Mouse (Mus musculus): ENCODE measurements around the gene Pbx1.
A peak's percentile ranks its signal among the peaks of the same experiment; 100 is the strongest.

The Pbx1 gene

DNA sequence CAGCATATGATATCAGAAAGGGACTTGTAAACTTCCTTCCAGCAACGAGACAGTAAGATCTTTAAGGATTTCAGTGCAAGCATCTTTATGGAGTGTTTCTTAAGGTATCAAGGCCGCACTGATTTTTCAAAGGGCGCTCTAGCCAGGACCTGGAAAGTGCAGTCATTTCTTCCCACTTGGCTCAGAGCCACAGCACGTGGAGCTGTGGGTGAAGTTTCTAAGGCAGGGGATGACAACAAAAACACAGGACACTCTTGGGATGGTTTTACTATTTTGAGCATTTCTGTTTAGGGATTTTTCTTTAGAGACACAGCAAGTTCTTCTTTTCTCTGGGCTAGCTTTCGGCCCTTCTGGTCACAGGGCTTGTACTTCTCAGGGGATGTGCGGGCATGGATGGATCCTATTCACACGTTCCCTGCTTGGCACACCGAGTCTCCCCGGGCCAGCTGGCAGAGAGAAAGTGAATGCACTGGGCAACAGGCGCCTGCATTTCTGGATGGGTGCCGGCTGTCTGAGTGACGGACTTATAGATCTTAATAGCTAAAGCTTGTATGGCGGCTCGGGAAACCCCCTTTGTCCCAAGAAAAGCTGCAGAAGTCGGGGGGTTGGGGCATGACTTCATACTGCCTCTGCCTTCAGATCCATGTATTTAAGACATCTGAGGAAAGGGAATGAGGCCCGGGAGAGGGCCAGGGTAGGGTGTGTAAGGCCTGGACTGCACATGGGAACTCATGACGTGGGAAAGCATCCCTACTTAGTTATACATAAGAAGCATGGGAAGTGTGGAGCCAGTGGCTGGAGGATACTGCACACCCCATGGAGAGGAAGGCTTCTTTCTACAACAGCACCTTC is 215.9 kb downstream of the Pbx1 start:
- DNase-seq, result peak; percentile 81 to 89

- no peak for DNase-seq
These were observed 216.6 kb downstream of the Pbx1 start for GRCm38 (mm10) chr1:168215468-168215867.

DNA sequence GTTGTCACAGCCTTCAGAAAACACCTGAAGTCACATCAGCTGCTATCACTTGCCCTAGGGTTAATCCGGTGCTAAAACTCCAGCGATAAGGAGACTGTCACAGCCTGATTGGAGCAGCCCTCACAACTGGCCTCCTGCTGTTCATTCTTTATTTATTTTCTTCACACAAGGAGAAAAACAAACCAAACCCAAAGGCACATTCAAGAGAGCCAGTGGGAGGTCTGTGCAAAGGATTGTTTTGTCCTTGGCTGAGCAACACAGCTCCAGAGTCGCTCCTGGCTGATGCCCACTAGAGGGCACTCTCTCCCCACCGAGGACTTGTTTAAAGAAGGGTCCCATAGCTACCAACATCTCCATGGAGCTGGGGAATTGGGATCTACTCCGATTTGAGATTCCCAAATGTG is 218.0 kb downstream of the Pbx1 start:
- peak; percentile 77 to 87 for DNase-seq

- no peak for DNase-seq
These were observed 218.5 kb downstream of the Pbx1 start for GRCm38 (mm10) chr1:168213595-168213994.

GRCm38 (mm10) chr1:168210401-168210800 is 221.7 kb downstream of the Pbx1 start:
- DNase-seq, result no peak

GRCm38 (mm10) chr1:168200570-168201156 is 231.4 kb downstream of the Pbx1 start:
- no peak for DNase-seq

GRCm38 (mm10) chr1:168198276-168198675 is 233.8 kb downstream of the Pbx1 start:
- no peak for DNase-seq

- no peak for DNase-seq
These were observed 234.2 kb downstream of the Pbx1 start for GRCm38 (mm10) chr1:168197908-168198258.

GRCm38 (mm10) chr1:168197195-168197907 is 234.7 kb downstream of the Pbx1 start:
- DNase-seq, result no peak

- no peak for DNase-seq
These were observed 238.7 kb downstream of the Pbx1 start for GRCm38 (mm10) chr1:168193364-168193763.

DNA sequence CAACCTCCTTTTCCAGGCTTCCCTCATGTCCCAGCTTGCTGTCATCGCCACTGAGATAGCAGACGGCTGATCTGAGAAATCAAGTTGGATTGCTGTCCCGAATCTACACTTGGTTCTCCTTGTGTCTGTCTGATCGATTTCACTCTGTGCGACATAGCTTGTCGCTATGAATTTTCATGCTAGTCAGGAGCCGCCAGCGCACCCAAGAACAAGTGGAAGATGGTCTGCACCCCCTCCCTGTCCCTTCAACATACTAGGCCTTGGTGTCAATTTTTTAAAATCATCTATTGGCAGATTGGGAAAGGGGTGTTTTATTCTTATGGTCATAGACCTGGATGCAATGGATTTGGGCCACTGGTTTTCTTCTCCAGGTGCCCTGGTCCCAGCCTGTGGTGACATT is 249.3 kb downstream of the Pbx1 start:
- DNase-seq, result no peak

- DNase-seq, result no peak
These were observed 251.2 kb downstream of the Pbx1 start for GRCm38 (mm10) chr1:168180622-168181441.

DNA sequence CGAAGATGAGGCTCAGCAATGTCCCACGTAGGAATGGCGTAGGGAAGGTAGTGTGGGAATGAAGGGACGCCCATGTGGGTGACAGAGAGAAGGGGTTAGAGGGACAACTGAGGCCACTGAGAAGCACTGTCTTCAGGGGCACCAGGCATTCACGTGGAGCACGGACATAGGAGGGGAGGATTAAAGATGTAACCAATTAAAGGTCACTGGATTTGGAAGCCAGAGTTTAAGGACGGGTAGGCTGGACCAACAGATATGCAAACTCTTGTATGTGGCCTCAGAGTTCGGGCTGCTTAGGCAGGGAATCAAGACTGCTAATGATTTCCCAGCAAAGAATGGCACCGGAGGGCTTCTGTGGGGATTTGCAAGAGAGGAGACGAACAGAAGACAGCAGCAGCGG is 252.4 kb downstream of the Pbx1 start:
- DNase-seq, result no peak

GRCm38 (mm10) chr1:168178611-168179010 is 253.5 kb downstream of the Pbx1 start:
- DNase-seq, result no peak

- DNase-seq, result no peak
These were observed 256.5 kb downstream of the Pbx1 start for GRCm38 (mm10) chr1:168175586-168175985.

- DNase-seq, result no peak
These were observed 262.3 kb downstream of the Pbx1 start for GRCm38 (mm10) chr1:168169791-168170190.

- DNase-seq, result no peak
These were observed 262.9 kb downstream of the Pbx1 start for GRCm38 (mm10) chr1:168169052-168169779.

GRCm38 (mm10) chr1:168167781-168168180 is 264.3 kb downstream of the Pbx1 start:
- DNase-seq, result no peak

GRCm38 (mm10) chr1:168166841-168167240 is 265.2 kb downstream of the Pbx1 start:
- DNase-seq, result no peak

- DNase-seq, result no peak
These were observed 267.1 kb downstream of the Pbx1 start for GRCm38 (mm10) chr1:168164945-168165344.

DNA sequence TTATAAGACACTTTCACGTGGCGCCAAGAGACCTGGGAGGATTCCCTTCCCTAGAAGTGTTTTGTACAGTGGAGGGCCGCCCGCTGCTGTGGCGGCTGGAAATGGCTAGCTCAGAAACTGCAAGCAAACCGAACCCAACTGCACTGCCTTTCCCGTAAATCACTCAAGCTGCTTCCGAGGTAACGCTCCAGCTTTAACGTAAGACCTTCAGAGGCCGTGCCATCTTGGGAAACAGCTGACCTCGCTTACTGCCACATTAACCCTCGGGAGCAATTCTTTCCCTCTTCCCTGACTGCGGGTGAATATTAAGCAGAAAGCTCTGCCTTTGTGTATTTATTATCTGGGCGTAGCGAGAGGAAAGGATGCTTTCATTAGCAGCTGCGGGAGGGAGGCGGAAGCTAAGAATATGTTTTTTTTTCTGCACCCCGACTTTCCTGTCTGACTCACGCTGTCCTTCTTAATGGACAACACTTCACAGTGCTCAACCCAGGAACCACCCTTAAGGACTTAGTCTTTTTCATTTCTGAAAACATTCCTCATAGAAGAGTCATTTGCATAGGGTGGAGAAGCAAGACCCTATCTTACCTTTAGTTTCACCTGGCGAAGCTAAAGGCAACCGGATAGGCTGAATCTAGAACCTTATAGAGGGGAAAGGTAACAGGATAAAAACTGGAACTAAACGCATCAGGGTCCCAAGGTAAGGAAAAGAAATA is 268.4 kb downstream of the Pbx1 start:
- DNase-seq, result no peak

Measured in cerebellum, postnatal 25 days (tissue).